Mouse (Mus musculus) gastrocnemius, postnatal 36 days (tissue): ENCODE data around the gene Akr1cl. TPM values are rescaled to one million over a fixed set of nuclear protein-coding genes. Genes with fewer than 3 reads are reported as not detected.
"Not testable (repeated sequence)": the region's sequence is repeated elsewhere in the genome, so short reads cannot be mapped to it uniquely, and the experiment has no call there.

Source experiments
- DNase-seq, 2 experiments: peaks; one replicate each; pipeline ENCODE4 v3.0.0; 2022
- intact Hi-C: fragments of 180-260 bp; cut with DNase I; formaldehyde crosslinking; loops from one replicate; pipeline ENCODE4 v1.15.1; 2025
- long read RNA-seq, 2 experiments: library from polyadenylated mRNA; stranded (forward); transcript quantifications; one replicate each; pipeline ENCODE4 v2.0.0; 2021
- total RNA-seq, 2 experiments: library from RNA; stranded (reverse); gene quantifications; 2 replicates each; pipeline ENCODE4 v1.2.3; 2021

The Akr1cl gene
- total RNA-seq, result not detected
- long read RNA-seq, experiment 1, result 0 reads
- long read RNA-seq, experiment 2, result 0 reads

GRCm38 (mm10) chr1:65032641-65033040 lies at the start of gene Akr1cl:
Gene Akr1cl, minus strand, starts transcription at chr1:65032759.
- no peak for DNase-seq
- intact Hi-C loops, result no loop called here

- intact Hi-C loops, result no loop called here
- no peak for DNase-seq
Observed at GRCm38 (mm10) chr1:65082188-65082587, 49.6 kb upstream of the Akr1cl start, which contains the start of gene Crygb. Gene Crygb, minus strand, starts transcription at chr1:65082288.

GRCm38 (mm10) chr1:65075607-65076006 lies 43.0 kb upstream of the Akr1cl start:
- intact Hi-C loops, result no loop called here
- DNase-seq, result no peak

GRCm38 (mm10) chr1:65073589-65073988 lies 41.0 kb upstream of the Akr1cl start, which contains the start of gene Crygc:
Gene Crygc, minus strand, starts transcription at chr1:65073689.
- no peak for DNase-seq
- intact Hi-C loops, result no loop called here

DNA sequence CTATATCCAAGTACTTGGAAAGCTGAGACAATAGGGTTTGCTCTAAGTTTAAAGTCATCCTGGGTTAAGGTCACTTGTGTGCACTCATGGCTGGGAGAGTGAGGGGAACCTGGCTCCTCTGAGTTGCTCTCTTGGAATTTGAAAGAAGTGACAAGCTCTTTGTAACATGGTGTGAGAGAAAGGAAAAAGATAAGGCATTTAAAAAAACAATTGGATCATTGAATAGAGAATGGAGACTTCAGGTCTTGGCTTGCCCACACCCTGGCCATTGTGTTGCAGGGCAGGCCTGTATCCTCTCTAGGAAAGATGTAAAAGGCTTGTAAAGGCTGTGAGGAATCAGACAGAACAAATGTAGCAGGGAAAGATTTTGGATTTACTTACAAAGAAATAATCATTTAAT lies 35.3 kb upstream of the Akr1cl start:
- intact Hi-C loops, result no loop called here
- no peak for DNase-seq

GRCm38 (mm10) chr1:65064201-65064600 lies 31.6 kb upstream of the Akr1cl start:
- intact Hi-C loops, result no loop called here
- DNase-seq, result no peak

DNA sequence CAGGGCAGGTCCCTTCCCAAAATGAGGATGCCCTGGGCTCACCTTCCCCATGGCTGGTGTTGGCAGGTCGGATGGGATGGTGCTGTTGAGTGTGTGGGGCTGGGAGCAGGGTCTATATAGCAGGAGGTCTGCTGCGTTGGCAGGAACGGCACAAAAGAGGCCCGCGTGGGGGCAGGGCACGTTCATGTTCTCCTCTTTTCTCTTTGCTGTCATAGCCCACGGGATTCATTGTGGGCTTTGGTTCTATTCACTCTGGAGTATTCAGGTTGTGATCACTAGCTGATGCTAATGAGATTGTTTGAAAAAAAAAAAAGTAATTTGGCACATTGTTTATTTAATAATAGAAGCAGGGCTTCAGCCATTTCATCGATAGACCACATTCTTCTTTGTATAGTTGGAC lies 30.8 kb upstream of the Akr1cl start, which contains the start of gene Crygd:
Gene Crygd (minus strand): TSS at position 101 of the 400 bp plus-strand sequence.
- intact Hi-C loops, result no loop called here
- DNase-seq, result no peak

GRCm38 (mm10) chr1:65052140-65052539 lies 19.6 kb upstream of the Akr1cl start:
- intact Hi-C loops, result no loop called here
- DNase-seq, result no peak

DNA sequence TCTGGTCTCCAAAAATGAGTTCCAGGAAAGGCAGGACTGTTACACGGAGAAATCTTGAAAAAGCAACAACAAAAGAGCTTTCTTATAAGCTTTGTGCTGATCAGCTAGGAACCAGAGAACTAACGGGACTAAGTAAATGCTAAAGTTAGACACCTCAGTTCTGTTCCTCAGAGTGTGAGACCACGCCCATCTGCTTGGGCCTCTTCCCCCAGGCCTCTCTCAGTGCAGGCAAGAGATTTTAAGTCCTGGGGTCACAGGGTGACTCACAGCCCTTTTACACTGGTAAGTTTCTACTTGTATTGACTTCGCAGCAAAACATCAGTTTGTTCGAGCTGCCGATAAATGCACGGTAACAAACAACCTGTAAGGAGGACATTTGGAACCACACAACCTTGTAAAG lies 19.1 kb upstream of the Akr1cl start:
- no peak for DNase-seq
- intact Hi-C loops, result no loop called here

DNA sequence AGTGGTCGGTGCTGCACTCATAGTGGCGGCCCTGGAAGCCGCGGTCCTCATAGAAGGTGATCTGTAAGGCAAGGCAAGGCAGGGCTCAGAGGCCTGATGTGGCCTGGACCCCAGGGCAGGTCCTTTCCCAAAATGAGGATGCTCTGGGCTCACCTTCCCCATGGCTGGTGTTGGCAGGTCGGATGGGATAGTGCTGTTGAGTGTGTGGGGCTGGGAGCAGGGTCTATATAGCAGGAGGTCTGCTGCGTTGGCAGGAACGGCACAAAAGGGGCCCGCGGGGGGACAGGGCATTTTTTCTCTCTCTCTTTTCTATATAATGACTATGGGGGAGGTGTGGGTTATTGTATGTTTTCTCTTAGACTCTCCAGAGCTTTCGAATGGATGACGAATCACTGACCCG lies 18.4 kb upstream of the Akr1cl start, which contains the start of gene Cryge:
Gene Cryge (minus strand): TSS at position 198 of the 400 bp plus-strand sequence.
- DNase-seq, intact Hi-C loops: not testable (repeated sequence)

DNA sequence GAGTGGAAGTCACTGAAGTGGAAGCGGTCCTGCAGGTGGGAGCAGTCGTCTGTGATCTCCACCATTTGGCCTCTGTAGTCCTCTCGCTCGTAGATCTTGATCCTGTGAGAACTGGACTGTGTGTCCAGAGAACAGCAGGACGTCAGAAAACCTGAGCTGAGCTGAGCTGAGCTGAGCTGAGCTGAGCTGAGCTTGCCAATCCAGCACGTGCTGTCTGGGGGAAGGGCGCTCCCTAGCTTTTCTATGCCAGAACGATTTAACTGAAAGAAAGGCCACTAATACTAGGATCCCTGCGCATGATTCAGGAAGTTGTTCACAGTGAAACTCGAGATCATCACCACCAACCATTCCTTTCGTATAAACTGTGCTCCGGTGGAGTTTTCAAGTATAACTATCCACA lies 16.2 kb upstream of the Akr1cl start:
- intact Hi-C loops, result no loop called here
- peak; percentile 13 to 26 for DNase-seq

DNA sequence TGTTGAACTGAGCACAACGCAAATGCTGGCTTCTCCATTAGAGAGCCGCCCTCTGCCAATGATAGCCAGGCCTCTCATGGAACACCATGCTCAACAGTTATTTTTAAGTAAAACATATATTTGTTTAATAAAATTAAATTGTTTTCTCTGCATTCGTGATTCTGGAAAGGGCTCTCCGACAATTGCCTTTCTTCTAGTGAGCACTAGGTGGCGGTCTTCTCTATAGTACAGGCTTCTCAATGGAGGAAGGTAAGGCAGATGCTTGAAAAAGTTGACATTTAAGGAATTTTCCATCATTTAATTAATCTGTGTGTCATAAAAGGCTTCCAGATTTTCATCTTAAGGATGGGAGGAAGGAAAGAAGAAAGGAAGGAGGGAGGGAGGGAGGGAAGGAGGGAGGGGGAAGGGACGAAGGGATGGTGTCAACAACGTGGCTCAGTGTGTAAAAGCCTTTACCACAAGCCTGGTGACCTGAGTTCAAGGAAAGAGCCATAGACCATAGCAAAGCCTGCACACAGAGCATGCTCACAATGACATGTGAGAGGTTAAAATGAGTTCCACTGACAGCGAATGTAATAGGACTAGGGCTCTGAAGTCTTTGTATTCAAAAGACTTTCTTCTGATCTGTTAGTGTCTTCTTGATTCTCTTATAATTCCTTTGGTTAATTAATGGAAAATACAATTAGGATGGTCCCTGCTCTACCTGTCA lies 14.0 kb upstream of the Akr1cl start:
- intact Hi-C loops, result loop anchor here (2.0 kb wide), 1 partner anchor 132 kb away; no protein-coding TSS in a partner anchor
- DNase-seq, result no peak

GRCm38 (mm10) chr1:65043433-65043832 lies 10.9 kb upstream of the Akr1cl start:
- DNase-seq, result no peak
- intact Hi-C loops, result no loop called here

DNA sequence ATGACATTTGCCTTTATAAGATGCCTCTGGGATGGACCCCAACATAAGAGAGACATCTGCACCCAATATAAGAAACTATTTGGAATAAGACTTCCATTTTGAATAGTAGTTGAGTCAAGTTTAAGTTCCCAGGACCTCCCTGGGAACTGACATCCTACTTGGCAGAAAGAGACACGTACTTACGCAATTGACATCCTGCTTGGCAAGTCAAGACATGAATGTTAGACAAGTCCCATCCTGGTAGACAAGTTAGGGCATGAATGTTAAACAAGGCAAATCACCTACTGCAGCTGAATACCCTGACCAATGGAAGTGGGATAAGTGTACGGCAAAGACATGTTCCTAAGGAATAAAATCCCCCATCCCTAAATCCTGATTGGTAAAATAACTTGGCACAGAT lies 9.3 kb upstream of the Akr1cl start:
- DNase-seq, result no peak
- intact Hi-C loops, result no loop called here

DNA sequence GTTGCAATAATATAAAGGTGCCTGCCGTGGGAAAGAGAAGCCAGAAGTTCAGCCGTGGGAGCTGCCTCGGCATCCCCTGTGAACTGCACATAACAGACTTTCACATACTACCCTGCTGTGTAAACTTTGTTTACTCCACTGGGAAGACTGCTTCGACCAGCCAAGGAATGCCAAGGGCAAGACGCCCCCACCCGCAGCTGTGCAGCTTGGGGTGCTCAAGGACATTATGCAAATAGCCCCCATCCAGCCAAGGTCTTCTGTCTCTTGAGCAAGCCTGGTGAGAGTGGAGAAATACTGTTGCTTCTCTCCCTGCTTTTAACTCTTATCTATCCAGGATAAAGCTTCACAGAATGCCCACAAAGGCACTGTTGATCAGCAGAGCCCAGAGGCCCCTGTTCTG lies 8.2 kb upstream of the Akr1cl start:
- intact Hi-C loops, result no loop called here
- no peak for DNase-seq

- intact Hi-C loops, result no loop called here
- DNase-seq, result no peak
Observed at GRCm38 (mm10) chr1:65039679-65040078, 7.1 kb upstream of the Akr1cl start.

- no peak for DNase-seq
- intact Hi-C loops, result no loop called here
Observed at GRCm38 (mm10) chr1:65037542-65037941, 5.0 kb upstream of the Akr1cl start.

DNA sequence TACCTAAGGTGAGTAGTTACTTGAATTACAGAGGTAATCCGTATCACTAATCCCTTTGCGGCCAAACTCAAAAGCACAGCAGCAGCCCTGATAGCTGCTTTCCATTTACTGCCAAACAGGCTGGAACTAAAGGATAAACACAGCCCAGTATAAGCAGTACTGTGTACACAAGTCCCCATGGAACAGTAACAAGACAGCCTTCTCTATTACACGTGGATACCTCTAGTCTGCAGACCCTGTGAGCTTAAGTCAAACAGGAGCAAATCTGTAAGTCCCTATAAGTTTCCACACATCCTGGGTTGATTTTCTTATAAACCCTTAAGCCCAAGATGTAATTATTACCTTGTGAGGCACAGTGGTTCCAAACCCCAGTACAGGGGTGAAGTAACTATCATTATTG lies 3.0 kb upstream of the Akr1cl start:
- no peak for DNase-seq
- intact Hi-C loops, result no loop called here

GRCm38 (mm10) chr1:65028206-65028605 lies 4.4 kb downstream of the Akr1cl start:
- intact Hi-C loops, result no loop called here

DNA sequence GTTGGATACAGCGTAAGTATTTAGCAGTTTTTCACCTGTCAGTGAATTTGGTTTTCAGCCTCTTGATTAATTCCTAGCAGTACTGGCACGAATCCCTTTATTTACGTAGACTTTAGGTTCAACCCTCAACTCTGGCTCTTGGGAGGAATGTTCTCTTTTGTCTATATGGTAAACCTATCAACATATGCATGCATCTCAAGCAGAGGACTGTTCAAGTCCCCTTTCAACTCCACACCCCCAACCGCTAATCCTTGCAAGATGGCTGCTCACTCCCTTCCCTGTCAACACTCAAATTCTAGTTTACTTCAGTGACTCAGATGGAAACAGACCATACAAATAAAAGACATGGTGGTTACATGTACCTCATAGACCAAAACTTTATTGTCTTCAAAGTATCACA lies 19.8 kb downstream of the Akr1cl start:
- intact Hi-C loops, result no loop called here
- no peak for DNase-seq

More at GRCm38 (mm10) chr1:65028206-65028605, 4.4 kb downstream of the Akr1cl start:
- no peak for DNase-seq

DNA sequence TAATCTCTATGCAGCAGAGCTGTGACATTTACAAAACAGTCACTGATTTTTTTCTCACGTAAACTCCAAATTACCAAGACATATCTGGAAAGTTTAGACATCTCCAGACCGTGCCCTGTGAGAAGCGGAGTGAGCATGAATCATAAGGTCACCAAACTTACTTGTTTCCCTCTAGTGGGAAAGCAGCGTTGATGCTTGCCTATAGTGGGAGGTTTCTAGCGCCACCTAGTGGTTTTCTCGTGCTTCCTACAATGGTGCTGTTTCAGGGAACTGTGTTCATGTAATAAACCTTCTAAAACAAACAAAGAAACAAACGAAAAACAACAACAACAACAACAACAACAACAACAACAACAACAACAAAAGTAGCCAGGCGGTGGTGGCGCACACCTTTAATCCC lies 22.4 kb downstream of the Akr1cl start:
- intact Hi-C loops, result no loop called here
- peak in 1 of 2 experiments; percentile 22 for DNase-seq

- intact Hi-C loops, result loop anchor here (5.0 to 10.0 kb wide), 3 partner anchors 288 to 1341 kb away; no protein-coding TSS in a partner anchor
- no peak for DNase-seq
Observed at GRCm38 (mm10) chr1:65005575-65005974, 27.0 kb downstream of the Akr1cl start.
